Mouse (Mus musculus) limb, embryonic 14.5 days (tissue): ENCODE measurements around the gene Zfp423. TPM values are rescaled to one million over a fixed set of nuclear protein-coding genes. Genes with fewer than 3 reads are reported as not detected.
"Not testable (repeated sequence)": the region's sequence is repeated elsewhere in the genome, so short reads cannot be mapped to it uniquely, and the experiment has no call there.

ENCODE experiments used
- ATAC-seq: fragments of 200-750 bp; cut with Nextera tagmentation; 2 replicates; pipeline ENCODE4 v1.8.0; 2017; ENCODE audit warnings: low read depth, moderate number of reproducible peaks, moderate TSS enrichment; ENCODE audit not compliant: low FRiP score
- DNase-seq: peaks from one replicate; pipeline ENCODE4 v3.0.0-alpha.2; 2015; ENCODE audit warnings: low spot score
- H3K27ac ChIP-seq: fragments of 300-500 bp; sonication (generic); replicated peaks from 2 replicates; pipeline ENCODE4 v1.5.1; 2014; ENCODE audit warnings: low read depth, mild to moderate bottlenecking, low read length, moderate library complexity, mixed read lengths
- H3K27me3 ChIP-seq: fragments of 300-500 bp; sonication (generic); 2 replicates; pipeline ENCODE4 v1.6.1; 2014; ENCODE audit warnings: low read length, mixed read lengths; ENCODE audit not compliant: control insufficient read depth, insufficient read depth
- H3K36me3 ChIP-seq: fragments of 300-500 bp; sonication (generic); 2 replicates; pipeline ENCODE4 v1.6.1; 2014; ENCODE audit warnings: mild to moderate bottlenecking, low read length, moderate library complexity, mixed read lengths; ENCODE audit not compliant: control insufficient read depth, insufficient read depth
- H3K4me1 ChIP-seq: fragments of 300-500 bp; sonication (generic); 2 replicates; pipeline ENCODE4 v1.6.1; 2014; ENCODE audit warnings: antibody characterized with exemption, low read length, mixed read lengths; ENCODE audit not compliant: control insufficient read depth, insufficient read depth
- H3K4me2 ChIP-seq: fragments of 300-500 bp; sonication (generic); replicated peaks from 2 replicates; pipeline ENCODE4 v1.6.1; 2014; ENCODE audit warnings: low read depth, mild to moderate bottlenecking, low read length, moderate library complexity; ENCODE audit not compliant: severe bottlenecking
- H3K4me3 ChIP-seq: fragments of 300-500 bp; sonication (generic); replicated peaks from 2 replicates; pipeline ENCODE4 v1.5.1; 2014; ENCODE audit warnings: low read length
- H3K9ac ChIP-seq: fragments of 300-500 bp; sonication (generic); 2 replicates; pipeline ENCODE4 v1.6.1; 2014; ENCODE audit warnings: mild to moderate bottlenecking, low read depth, low read length, moderate library complexity; ENCODE audit not compliant: severe bottlenecking
- H3K9me3 ChIP-seq: fragments of 300-500 bp; sonication (generic); 2 replicates; pipeline ENCODE4 v1.6.1; 2016; ENCODE audit warnings: low read length; ENCODE audit not compliant: control insufficient read depth
- POLR2A ChIP-seq: fragments of 200-500 bp; IDR thresholded peaks from 2 replicates; pipeline ENCODE4 v1.8.0; 2012; ENCODE audit warnings: inconsistent platforms, mild to moderate bottlenecking, moderate library complexity, borderline replicate concordance; ENCODE audit not compliant: insufficient read depth, insufficient read length; ENCODE audit errors: extremely low read depth
- WGBS: fragments of 180-500 bp; shearing (Covaris S2); extraction: QIAGEN DNeasy Blood & Tissue Kit; methylation state at CpG from one replicate; pipeline ENCODE4 v1.1.7; 2014; 5-methylcytosine and 5-hydroxymethylcytosine counted together
- polyA plus RNA-seq, 2 experiments: library from polyadenylated mRNA; depleted of rRNA in 1 of 2; stranded (reverse) in 1 of 2; unstranded in 1 of 2; fragments of >200 nt; fragmentation: Nextera tagmentation in 1 of 2; extraction: Ambion mirVana in 1 of 2; gene quantifications; 2 replicates each; pipeline versions ENCODE4 v1.2.1 to v1.2.3; 2012 to 2014

Gene Zfp423
- polyA plus RNA-seq, 2 experiments = 24.4 to 46.4 TPM

- Histone ChIP-seq H3K4me2 (no peak overlapping the region), H3K27me3 (no peaks in the 10 kb centered on the region), H3K27ac (peak overlapping the region; percentile 65), H3K4me1 (peaks cover 22% of the 10 kb centered on the region), H3K9me3 (no peaks in the 10 kb centered on the region), H3K9ac (no peak overlapping the region; the same call in 1 of the 2 replicates), H3K4me3 (no peak overlapping the region), H3K36me3 (0 out of 2 replicates have a peak, but pooled peaks cover 4% of the 10 kb centered on the region)
- peak; percentile 40; the same call in 1 of the 2 replicates for ATAC-seq
- WGBS = 59% methylated on average over 6 of the region's 6 CpGs
- no peak for DNase-seq
- no peak for TF ChIP-seq POLR2A
Observed at GRCm38 (mm10) chr8:87847796-87848195, 111.6 kb downstream of the Zfp423 start.

GRCm38 (mm10) chr8:87842096-87842495, 117.3 kb downstream of the Zfp423 start:
- 89% methylated on average over 11 of the region's 11 CpGs for WGBS
- not testable (repeated sequence) for H3K9me3 ChIP-seq, H3K27ac ChIP-seq, ATAC-seq, H3K4me2 ChIP-seq, H3K9ac ChIP-seq, H3K36me3 ChIP-seq, H3K4me3 ChIP-seq, DNase-seq, H3K27me3 ChIP-seq
- H3K4me1 ChIP-seq = peaks cover 15% of the 10 kb centered on the region

- peaks cover 63% of the 10 kb centered on the region for H3K4me1 ChIP-seq
- peak overlapping the region; percentile 37; the same call in 1 of the 2 replicates for H3K4me2 ChIP-seq
- no peaks in the 10 kb centered on the region for H3K36me3 ChIP-seq
- no peak overlapping the region for H3K9ac ChIP-seq
- no peaks in the 10 kb centered on the region for H3K27me3 ChIP-seq
- no peak for TF ChIP-seq POLR2A
- H3K27ac ChIP-seq = peak overlapping the region; percentile 63
- 13% methylated on average over 4 of the region's 6 CpGs for WGBS
- H3K9me3 ChIP-seq = no peaks in the 10 kb centered on the region
- ATAC-seq (peak; percentile 20), DNase-seq (no peak)
- no peak overlapping the region for H3K4me3 ChIP-seq
Observed at GRCm38 (mm10) chr8:87837266-87837665, 122.1 kb downstream of the Zfp423 start.

- Histone ChIP-seq H3K27ac (peak overlapping the region; percentile 63), H3K4me2 (peak overlapping the region; percentile 37; the same call in 1 of the 2 replicates), H3K36me3 (no peaks in the 10 kb centered on the region), H3K9ac (no peak overlapping the region), H3K9me3 (no peaks in the 10 kb centered on the region), H3K4me1 (peaks cover 67% of the 10 kb centered on the region), H3K27me3 (no peaks in the 10 kb centered on the region), H3K4me3 (no peak overlapping the region)
- under 1% methylated on average over 16 of the region's 16 CpGs for WGBS
- ATAC-seq (peak; percentile 84), DNase-seq (peak; percentile 86)
- TF ChIP-seq POLR2A = no peak
Observed at GRCm38 (mm10) chr8:87836866-87837265, 122.5 kb downstream of the Zfp423 start.

GRCm38 (mm10) chr8:87835924-87836323, 123.5 kb downstream of the Zfp423 start:
- no peaks in the 10 kb centered on the region for H3K27me3 ChIP-seq
- H3K4me2 ChIP-seq = peak overlapping the region; percentile 6; the same call in 1 of the 2 replicates
- DNase-seq (no peak), ATAC-seq (no peak)
- H3K9ac ChIP-seq = no peak overlapping the region
- 6% methylated on average over 7 of the region's 7 CpGs for whole genome bisulfite sequencing
- TF ChIP-seq POLR2A = no peak
- H3K36me3 ChIP-seq = no peaks in the 10 kb centered on the region
- peaks cover 77% of the 10 kb centered on the region for H3K4me1 ChIP-seq
- H3K9me3 ChIP-seq = no peaks in the 10 kb centered on the region
- peak overlapping the region; percentile 63 for H3K27ac ChIP-seq
- no peak overlapping the region for H3K4me3 ChIP-seq

GRCm38 (mm10) chr8:87835411-87835821, 124.0 kb downstream of the Zfp423 start:
- Histone ChIP-seq H3K4me1 (peaks cover 82% of the 10 kb centered on the region), H3K27me3 (no peaks in the 10 kb centered on the region), H3K4me2 (peak overlapping the region; percentile 6; the same call in 1 of the 2 replicates), H3K9ac (no peak overlapping the region), H3K9me3 (no peaks in the 10 kb centered on the region), H3K4me3 (no peak overlapping the region), H3K36me3 (no peaks in the 10 kb centered on the region), H3K27ac (peak overlapping the region; percentile 63)
- ATAC-seq (no peak; the same call in 1 of the 2 replicates), DNase-seq (peak; percentile 42)
- WGBS = 6% methylated on average over 11 of the region's 11 CpGs
- TF ChIP-seq POLR2A = no peak
